Comparison of ENCODE assay signal across 10 mouse cellular contexts in the genomic region with DNA sequence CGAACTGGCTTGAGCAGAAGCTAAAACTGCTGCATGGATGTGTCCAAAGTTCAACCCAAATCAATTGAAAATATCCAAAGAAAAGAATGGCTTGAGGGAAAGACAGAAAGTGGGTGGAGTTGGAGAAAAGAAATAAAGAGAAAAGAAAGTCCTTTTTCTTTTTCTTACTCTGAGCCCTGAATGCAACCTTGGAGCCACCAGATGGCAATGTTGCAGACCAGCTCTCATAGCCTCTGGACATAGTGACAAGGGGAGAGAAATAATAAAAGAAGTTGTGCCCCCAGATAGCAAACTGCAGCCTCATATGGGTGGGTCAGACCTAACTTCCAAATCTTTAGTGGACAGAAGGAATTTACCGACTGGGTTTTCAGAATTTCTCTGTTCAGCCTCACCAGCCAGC.
DNase-seq lines count a peak whose midpoint lies in the region; ATAC-seq and TF ChIP-seq lines count a peak whose summit lies in the region.
"Had no signal": no experiment of that assay in that cellular context is flagged by ENCODE, and none has a peak within 500 bp of the region (broad histone marks: within the 10 kb centered on the region; RNA-seq: fewer than 3 reads in every experiment).

No protein-coding gene starts in this region.

- no peak for TF ChIP-seq EP300 in heart, adult 2 months (IDR thresholded peaks at IDR 0.05; ENCODE audit: insufficient read depth, low read depth, low read length)

- ATAC-seq in heart, embryonic 12.5 days (ENCODE audit: insufficient number of reproducible peaks, low FRiP score): no peak
- ATAC-seq in lung, embryonic 14.5 days (ENCODE audit: insufficient read depth): no peak
- no peak; the same call in 1 of the 2 replicates for ATAC-seq in limb, embryonic 11.5 days (ENCODE audit: insufficient number of reproducible peaks, low FRiP score, low TSS enrichment, low read depth)

- intact Hi-C loops in heart, adult 2 months (cut with DNase I): loop anchor here (10.0 kb wide), 2 partner anchors 430 to 960 kb away; partner anchors contain the start of gene Kirrel3

- no peak for TF ChIP-seq POLR2A in heart, adult 2 months (IDR thresholded peaks at IDR 0.05; ENCODE audit: insufficient read depth, low read depth, low read length)

- H3K27ac ChIP-seq in heart, adult 2 months: no peak overlapping the region
- no peak overlapping the region for H3K27ac ChIP-seq in heart, embryonic 12.5 days (ENCODE audit: poor library complexity, severe bottlenecking)
- H3K27ac ChIP-seq in lung, embryonic 14.5 days (ENCODE audit: low read depth): no peak overlapping the region
- H3K27ac ChIP-seq in limb, embryonic 11.5 days (replicated peaks; ENCODE audit: low read depth, low read length): no peak overlapping the region
- H3K27ac ChIP-seq: liver, embryonic 14.5 days; neural tube, embryonic 12.5 days had no signal

- H3K9ac ChIP-seq in heart, adult 2 months (ENCODE audit: low read depth, low read length): no peak overlapping the region
- H3K9ac ChIP-seq in heart, embryonic 12.5 days: no peak overlapping the region
- no peak overlapping the region for H3K9ac ChIP-seq in lung, embryonic 14.5 days
- H3K9ac ChIP-seq in limb, embryonic 11.5 days (ENCODE audit: low read length): no peak overlapping the region
- H3K9ac ChIP-seq: liver, embryonic 14.5 days; neural tube, embryonic 12.5 days had no signal

- no peak overlapping the region for H3K4me3 ChIP-seq in heart, adult 2 months
- H3K4me3 ChIP-seq in heart, embryonic 12.5 days: no peak overlapping the region
- H3K4me3 ChIP-seq in lung, embryonic 14.5 days (ENCODE audit: low read depth, low read length): no peak overlapping the region
- no peak overlapping the region for H3K4me3 ChIP-seq in limb, embryonic 11.5 days (ENCODE audit: low read depth, low read length)
- H3K4me3 ChIP-seq: neural tube, embryonic 12.5 days had no signal

- H3K79me2 ChIP-seq in heart, adult 2 months (replicated peaks; ENCODE audit: control insufficient read depth, insufficient read depth, low read length): no peaks in the 10 kb centered on the region

- no peaks in the 10 kb centered on the region for H3K27me3 ChIP-seq in heart, adult 2 months (ENCODE audit: control insufficient read depth, insufficient read depth, low read length)
- no peaks in the 10 kb centered on the region for H3K27me3 ChIP-seq in heart, embryonic 12.5 days (replicated peaks)
- H3K27me3 ChIP-seq in lung, embryonic 14.5 days (ENCODE audit: insufficient read depth, low read length): no peaks in the 10 kb centered on the region
- no peaks in the 10 kb centered on the region for H3K27me3 ChIP-seq in limb, embryonic 11.5 days (ENCODE audit: control insufficient read depth, insufficient read depth, low read length)
- H3K27me3 ChIP-seq: neural tube, embryonic 12.5 days had no signal

- no peaks in the 10 kb centered on the region for H3K36me3 ChIP-seq in heart, adult 2 months (ENCODE audit: control insufficient read depth, insufficient read depth, low read length)
- H3K36me3 ChIP-seq in heart, embryonic 12.5 days: no peaks in the 10 kb centered on the region
- no peaks in the 10 kb centered on the region for H3K36me3 ChIP-seq in lung, embryonic 14.5 days (ENCODE audit: insufficient read depth)
- no peaks in the 10 kb centered on the region for H3K36me3 ChIP-seq in limb, embryonic 11.5 days (ENCODE audit: control insufficient read depth, insufficient read depth, low read length)
- H3K36me3 ChIP-seq: neural tube, embryonic 12.5 days had no signal

- H3K9me3 ChIP-seq in heart, embryonic 12.5 days (replicated peaks): no peaks in the 10 kb centered on the region
- H3K9me3 ChIP-seq in lung, embryonic 14.5 days (ENCODE audit: low read depth, low read length): no peaks in the 10 kb centered on the region
- no peaks in the 10 kb centered on the region for H3K9me3 ChIP-seq in limb, embryonic 11.5 days (ENCODE audit: control insufficient read depth, low read length)
- H3K9me3 ChIP-seq: neural tube, embryonic 12.5 days had no signal

- DNase-seq in heart, adult 2 months: no peak
- DNase-seq in lung, embryonic 14.5 days: peak; percentile 53
- DNase-seq in lung, adult 18-20 months: no peak
- DNase-seq in cerebellum, postnatal 25 days: peak; percentile 11 to 42
- peak; percentile 30 for DNase-seq in limb, embryonic 11.5 days (ENCODE audit: low spot score)
- no peak for DNase-seq in thymus, postnatal 25 days
- no peak for DNase-seq in heart, adult 18-20 months

- WGBS in heart, adult 2 months: 57% methylated on average over 2 of the region's 2 CpGs
- WGBS in heart, embryonic 12.5 days: 45% methylated on average over 2 of the region's 2 CpGs
- 51% methylated on average over 2 of the region's 2 CpGs for WGBS in lung, embryonic 14.5 days
- 57% methylated on average over 2 of the region's 2 CpGs for WGBS in limb, embryonic 11.5 days

- H3K4me2 ChIP-seq in heart, embryonic 12.5 days: no peak overlapping the region
- H3K4me2 ChIP-seq in lung, embryonic 14.5 days: no peak overlapping the region
- H3K4me2 ChIP-seq in limb, embryonic 11.5 days (ENCODE audit: low read depth, severe bottlenecking): no peak overlapping the region
- H3K4me2 ChIP-seq: neural tube, embryonic 12.5 days had no signal

- TF ChIP-seq CTCF in heart, adult 2 months (IDR thresholded peaks at IDR 0.05): peak; percentile 55
- TF ChIP-seq CTCF in lung, embryonic 14.5 days (IDR thresholded peaks at IDR 0.05; ENCODE audit: low read depth): peak; percentile 57

- no peaks in the 10 kb centered on the region for H3K4me1 ChIP-seq in heart, adult 2 months (ENCODE audit: control insufficient read depth, insufficient read depth, low read length)
- no peaks in the 10 kb centered on the region for H3K4me1 ChIP-seq in heart, embryonic 12.5 days (replicated peaks)
- no peaks in the 10 kb centered on the region for H3K4me1 ChIP-seq in lung, embryonic 14.5 days (ENCODE audit: insufficient read depth)
- H3K4me1 ChIP-seq in limb, embryonic 11.5 days (ENCODE audit: control insufficient read depth, insufficient read depth, low read length): no peaks in the 10 kb centered on the region
- H3K4me1 ChIP-seq: neural tube, embryonic 12.5 days had no signal

Comparison
In these comparisons a context has a peak if more than half of its experiments do, and no peak if none do; other contexts are left out.
1. DNase-seq: peak in lung, embryonic 14.5 days (single experiment), cerebellum, postnatal 25 days (2 of 2) and limb, embryonic 11.5 days (single experiment); none in heart, adult 2 months (0 of 2), lung, adult 18-20 months (0 of 2), thymus, postnatal 25 days (single experiment) and heart, adult 18-20 months (0 of 2).